Mouse (Mus musculus): ENCODE measurements around the gene Gstt2.
"Not testable (repeated sequence)": the region's sequence is repeated elsewhere in the genome, so short reads cannot be mapped to it uniquely, and the experiment has no call there.

Gene Gstt2

DNA sequence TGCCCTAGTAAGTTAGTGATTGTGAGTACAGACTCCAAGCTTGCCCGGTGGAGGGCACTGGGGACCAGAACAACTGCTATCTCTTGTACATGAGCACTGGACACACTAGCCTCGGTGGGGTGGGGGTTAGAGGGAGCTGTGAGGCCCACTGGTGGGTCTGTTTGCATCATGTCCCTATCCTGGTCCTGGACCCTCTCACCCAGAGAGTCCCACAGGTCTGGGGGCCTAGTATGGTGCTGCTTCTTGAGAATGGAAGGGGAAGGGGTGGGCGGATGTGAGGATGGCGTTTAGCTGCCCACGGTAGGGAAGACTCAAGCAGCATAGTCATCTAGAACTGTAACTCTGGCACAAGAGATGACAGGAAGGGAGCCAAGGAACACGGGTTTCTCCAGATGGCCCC, 17.6 kb upstream of the Gstt2 start:
- DNase-seq: no peak

- no peak for DNase-seq
Observed at GRCm38 (mm10) chr10:75854096-75854495, 16.9 kb upstream of the Gstt2 start.

DNA sequence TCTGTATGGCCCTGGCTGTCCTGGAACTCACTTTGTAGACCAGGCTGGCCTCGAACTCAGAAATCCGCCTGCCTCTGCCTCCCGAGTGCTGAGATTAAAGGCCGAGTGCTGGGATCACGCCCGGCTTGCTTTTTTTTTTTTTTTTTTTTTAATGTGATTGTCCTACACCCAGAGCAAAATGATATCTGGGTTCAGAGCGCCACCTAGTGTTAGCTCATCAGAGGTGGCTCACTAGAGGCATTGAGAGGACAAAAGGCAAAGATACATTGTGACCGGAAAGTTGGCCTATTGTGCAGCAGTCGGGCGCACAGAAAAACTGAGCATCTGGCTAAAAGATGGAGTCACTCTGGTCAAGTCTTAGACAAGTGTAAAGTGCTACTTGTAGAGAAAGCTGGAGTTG, 16.2 kb upstream of the Gstt2 start:
- DNase-seq: peak; percentile 87

DNA sequence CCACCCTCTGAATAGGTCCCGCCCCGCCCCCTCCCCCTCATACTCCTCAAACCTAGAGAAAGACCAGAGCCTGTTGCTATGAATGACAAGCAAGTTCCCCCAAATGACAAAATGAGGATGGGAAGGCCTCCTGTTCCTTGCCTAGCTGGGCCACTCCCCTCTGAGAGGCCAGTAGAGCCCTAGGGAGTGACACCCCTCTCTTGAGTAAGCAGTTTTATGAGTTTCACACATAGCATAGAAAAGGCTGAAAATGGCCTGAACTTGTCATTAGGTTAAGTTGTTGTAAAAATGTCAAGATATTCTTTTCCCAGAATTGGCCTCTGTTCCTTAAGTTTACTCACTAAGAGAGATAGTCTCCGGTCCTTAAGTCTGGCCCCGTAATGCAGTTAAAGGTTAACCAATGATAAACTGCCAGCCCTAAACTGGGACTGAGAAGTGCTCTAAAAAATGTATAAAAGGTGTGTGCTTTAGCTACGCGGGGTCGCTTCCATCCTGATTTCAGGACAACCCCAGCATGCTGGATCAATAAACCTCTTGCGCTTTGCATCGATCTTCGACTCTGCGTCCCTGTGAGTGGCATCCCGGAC, 15.4 kb upstream of the Gstt2 start:
- DNase-seq: no peak

GRCm38 (mm10) chr10:75851681-75852080, 14.5 kb upstream of the Gstt2 start:
- no peak for DNase-seq

DNA sequence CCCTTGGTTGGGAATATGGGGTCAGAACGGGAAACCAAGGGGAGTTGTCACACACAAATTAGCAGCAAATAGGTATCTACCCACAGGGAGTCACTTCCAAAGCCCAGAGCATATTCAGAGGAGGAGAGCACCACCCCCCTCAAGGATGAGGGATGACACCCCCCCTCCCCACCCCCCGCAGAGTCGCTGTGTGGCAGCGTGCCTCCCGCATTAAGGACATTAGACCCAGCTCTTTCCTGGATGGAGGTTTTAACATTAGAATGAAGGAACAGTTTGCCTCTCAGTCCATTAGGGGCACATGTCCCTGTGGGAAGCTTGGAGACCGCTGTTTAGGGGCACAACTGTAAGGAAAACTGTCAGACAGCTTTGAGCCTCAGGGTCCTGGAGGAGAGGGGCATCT, 13.9 kb upstream of the Gstt2 start:
- no peak for DNase-seq

GRCm38 (mm10) chr10:75848382-75848781, 11.2 kb upstream of the Gstt2 start:
- DNase-seq: no peak

DNA sequence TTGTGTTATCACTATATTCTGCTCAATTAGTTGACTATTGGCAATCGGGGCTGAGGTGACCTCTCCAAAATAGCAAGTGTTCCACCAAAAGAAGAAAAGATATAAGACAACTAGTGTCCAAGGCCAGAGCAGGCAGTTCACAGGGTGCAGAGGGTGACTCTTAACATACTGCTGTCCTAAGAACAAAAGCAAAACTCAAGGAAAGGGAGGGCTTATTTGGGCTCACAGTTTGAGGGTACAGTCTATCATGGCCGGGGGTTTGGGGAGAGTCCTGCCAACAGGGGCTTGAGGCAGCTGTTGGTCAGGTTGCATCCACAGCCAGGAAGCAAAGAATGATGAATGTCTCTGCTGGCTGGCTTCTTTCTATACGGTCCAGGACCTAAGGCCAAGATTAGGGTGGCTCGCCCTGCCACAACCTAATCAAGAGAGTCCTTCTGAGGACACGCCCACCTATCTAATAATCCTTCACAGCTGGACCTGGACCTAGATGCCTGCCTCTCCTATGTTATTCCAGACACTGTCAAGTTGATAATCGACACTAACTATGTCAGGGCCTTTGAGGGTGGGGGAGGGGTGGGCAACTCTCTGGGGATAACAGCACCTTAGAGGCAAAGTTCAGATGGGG, 8.2 kb upstream of the Gstt2 start:
- DNase-seq: no peak

GRCm38 (mm10) chr10:75844800-75845199, 7.6 kb upstream of the Gstt2 start:
- no peak for DNase-seq

DNA sequence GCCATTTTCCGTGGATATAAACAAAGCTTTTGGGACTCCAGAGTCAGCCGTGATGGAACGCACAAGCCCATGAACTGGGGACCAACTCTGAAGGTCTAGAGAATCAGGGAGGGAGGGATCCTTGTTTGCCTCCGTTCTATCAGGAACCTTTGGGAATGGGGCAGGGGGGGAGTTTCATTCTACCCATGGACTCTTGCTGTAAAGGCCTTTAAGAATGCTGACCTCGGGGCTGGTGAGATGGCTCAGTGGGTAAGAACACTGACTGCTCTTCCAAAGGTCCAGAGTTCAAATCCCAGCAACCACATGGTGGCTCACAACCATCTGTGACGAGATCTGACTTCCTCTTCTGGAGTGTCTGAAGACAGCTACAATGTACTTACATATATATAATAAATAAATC, 6.7 kb upstream of the Gstt2 start:
- not testable (repeated sequence) for DNase-seq

DNA sequence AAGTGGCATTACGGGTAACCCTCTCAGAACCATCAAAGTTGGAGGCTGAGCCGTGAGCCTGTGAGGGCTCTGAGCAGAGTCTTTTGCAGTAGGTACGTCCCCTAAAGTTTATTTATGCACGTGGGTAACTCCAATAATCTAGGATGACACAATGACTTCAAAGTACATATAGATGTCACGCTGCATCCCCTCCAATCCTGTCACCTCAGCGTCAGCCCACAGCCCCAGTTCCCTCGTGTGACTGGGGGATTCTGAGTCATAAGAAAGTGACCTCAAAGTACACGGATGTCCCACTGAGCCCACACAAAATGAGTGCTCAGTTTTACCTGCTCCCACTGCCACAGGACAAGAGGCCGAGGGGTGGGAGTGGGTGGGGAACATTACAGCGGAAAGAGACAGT, 1.9 kb upstream of the Gstt2 start:
- no peak for DNase-seq

GRCm38 (mm10) chr10:75835761-75836531, 1.3 kb downstream of the Gstt2 start:
- DNase-seq: no peak

DNA sequence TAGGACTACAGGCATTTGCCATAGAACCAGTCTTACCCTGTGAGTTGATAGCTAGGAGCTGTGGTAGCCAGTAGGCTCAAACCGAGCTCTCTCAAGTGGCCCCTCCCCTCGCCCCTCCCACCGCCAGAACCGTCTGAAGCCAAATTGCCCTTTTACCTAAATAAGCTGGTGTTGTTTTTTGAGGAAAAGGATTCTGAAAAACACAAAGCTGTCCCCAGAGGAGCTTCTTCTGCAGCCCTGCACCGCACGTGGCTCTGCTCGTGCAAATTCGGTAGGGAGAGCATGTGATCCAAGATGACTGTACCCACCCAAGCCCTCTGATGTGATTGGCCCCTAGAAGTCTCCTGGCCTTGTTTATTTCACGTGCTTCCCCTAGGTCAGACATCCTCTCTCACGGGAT, 1.9 kb downstream of the Gstt2 start:
- DNase-seq: no peak

- DNase-seq: no peak
Observed at GRCm38 (mm10) chr10:75834721-75835120, 2.5 kb downstream of the Gstt2 start.

DNA sequence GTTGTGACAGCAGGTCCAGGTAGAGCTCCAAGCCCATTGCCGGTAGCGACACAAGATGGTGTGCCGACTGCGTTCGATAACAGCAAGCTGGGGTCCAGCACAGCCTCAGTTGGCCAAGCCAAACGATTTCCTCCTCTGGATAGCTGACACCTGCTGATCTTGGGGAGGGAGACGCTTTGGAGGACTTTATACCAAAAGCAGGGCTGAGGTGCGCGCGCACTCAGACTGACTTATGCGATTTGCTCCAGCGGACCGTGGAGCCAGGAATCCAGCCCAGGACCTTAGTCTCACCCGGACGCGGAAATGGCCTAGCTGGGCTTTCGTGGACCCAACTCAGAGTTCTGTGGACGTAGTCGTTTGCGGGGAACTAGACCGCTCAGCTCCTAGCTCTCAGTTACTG, 3.0 kb downstream of the Gstt2 start:
- DNase-seq: no peak

DNA sequence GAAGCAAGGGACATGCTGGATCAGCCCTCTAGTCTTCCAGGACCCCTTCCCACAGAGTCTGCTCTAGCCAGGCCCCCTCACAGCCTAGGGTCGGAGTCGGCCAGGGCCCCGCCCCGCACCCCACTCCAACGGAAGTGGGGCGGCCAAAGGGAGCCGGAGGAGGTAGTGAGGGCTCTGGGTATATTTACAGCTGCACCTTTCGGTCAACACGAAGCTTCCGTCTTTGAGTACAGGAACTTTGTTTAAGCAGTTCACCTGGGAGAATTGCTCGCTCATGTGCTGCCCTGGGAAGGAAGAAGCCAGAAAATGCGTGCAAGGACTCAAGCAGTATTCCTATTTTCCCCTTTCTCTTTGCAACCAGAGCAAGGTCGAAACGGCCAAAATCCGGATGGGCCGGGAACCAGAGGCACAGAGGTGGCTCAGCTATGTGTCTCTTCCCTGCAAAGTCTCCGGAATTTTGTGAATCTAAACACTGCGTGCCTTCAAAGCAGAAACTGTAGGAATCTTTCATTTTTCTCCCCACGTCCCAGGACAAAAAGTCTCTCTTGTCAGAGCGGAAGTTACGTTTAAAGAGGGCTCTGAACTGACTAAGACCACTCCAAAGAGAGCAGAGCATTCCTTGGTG, 3.7 kb downstream of the Gstt2 start:
- DNase-seq: no peak

GRCm38 (mm10) chr10:75832272-75832895, 4.8 kb downstream of the Gstt2 start:
- peak; percentile 53 for DNase-seq

DNA sequence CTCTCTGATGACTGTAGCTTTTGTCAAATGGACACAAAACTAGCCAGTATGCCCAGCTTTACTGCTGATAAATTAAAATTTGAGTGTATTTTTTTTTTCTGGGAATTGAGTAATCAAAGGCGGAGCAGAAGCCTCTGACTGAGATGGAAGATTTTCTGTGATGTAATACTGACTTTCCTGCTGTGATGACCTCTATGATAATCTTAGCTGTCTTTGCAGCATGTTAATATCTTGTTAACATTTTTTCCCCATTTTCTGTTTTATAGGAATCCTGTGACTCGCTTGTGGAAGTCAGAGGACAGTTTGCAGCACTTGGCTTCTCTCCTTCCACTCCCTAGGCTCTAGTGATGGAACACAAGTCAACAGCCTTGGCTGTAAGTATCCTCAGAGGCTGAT, 7.0 kb downstream of the Gstt2 start:
- no peak for DNase-seq

DNA sequence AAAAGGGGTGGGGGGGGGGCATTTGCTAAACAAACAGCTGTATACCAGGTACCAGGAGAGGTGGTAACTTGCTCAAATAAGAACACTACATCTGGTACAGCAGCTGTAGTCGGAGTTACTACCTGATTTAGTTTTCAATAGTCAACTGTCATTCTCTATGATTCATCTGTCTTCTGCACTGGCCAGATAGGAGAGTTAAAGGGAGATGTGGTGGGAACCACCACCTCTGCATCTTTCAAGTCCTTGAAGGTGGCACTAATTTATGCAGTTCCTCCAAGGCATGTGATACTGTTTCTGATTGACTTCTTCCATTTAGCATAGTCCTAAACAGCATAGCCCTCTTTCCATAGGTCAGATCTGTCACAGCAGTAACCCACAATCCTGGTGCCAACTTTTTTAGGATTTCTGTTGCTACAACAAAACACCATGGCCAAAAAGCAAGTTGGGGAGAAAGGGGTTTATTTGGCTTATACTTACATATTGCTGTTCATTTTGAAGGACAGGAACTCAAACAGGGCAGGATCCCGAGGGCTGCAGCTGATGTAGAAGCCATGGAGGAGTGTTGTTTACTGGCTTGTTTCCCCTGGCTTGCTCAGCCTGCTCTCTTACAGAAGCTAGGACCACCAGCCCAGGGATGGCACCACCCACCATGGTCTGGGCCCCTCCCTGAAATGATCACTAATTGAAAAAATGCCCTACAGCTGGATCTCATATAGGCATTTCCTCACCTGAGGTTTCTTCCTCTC, 7.5 kb downstream of the Gstt2 start:
- DNase-seq: no peak

DNA sequence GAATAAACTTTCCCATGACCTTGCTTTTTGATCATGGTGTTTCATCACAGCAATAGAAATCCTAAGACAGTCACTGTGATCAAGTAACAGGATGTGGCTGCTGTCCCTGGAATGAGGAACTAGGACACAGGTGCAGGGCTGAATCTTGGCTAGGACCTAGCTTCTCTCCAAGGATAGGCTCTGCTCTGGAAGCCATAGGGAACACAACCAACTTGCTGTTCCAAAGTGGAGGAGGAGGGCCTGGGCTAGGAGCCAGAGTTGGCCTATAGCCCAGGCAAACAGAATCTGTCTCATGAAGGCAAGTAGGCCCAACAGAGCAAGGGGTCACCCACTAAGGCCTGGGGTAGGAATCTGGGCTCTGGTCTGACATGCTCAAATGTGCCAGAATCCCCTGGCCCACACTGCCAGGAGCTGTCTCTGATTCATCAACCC, 8.7 kb downstream of the Gstt2 start:
- DNase-seq: peak; percentile 53

GRCm38 (mm10) chr10:75827668-75828360, 9.4 kb downstream of the Gstt2 start:
- DNase-seq: no peak

- no peak for DNase-seq
Observed at GRCm38 (mm10) chr10:75824530-75824929, 12.7 kb downstream of the Gstt2 start.
